Mouse (Mus musculus): ENCODE results near the gene Nr4a1.

Nr4a1 gene

GRCm38 (mm10) chr15:101256463-101257206 lies 2.6 kb downstream of the Nr4a1 start:
- no peak for DNase-seq (ENCODE audit: low spot score in 2 of 2)

- no peak for DNase-seq (ENCODE audit: low spot score in 2 of 2)
These were observed 4.4 kb downstream of the Nr4a1 start for GRCm38 (mm10) chr15:101258420-101258819.

- DNase-seq (ENCODE audit: low spot score in 2 of 2) = no peak
These were observed 5.9 kb downstream of the Nr4a1 start for GRCm38 (mm10) chr15:101259922-101260321.

GRCm38 (mm10) chr15:101260387-101260786 lies 6.3 kb downstream of the Nr4a1 start:
- DNase-seq (ENCODE audit: low spot score in 2 of 2) = no peak

GRCm38 (mm10) chr15:101260874-101261622 lies 7.0 kb downstream of the Nr4a1 start:
- no peak for DNase-seq (ENCODE audit: low spot score in 2 of 2)

- DNase-seq (ENCODE audit: low spot score in 2 of 2) = no peak
These were observed 8.4 kb downstream of the Nr4a1 start for GRCm38 (mm10) chr15:101262502-101262901.

- peak; percentile 79 to 91 for DNase-seq (ENCODE audit: low spot score in 2 of 2)
These were observed 12.3 kb downstream of the Nr4a1 start for GRCm38 (mm10) chr15:101266132-101266963.

GRCm38 (mm10) chr15:101267053-101268032 lies 13.3 kb downstream of the Nr4a1 start:
- peak; percentile 45 to 47 for DNase-seq (ENCODE audit: low spot score in 2 of 2)

- no peak for DNase-seq (ENCODE audit: low spot score in 2 of 2)
These were observed 16.2 kb downstream of the Nr4a1 start for GRCm38 (mm10) chr15:101270101-101270820.

GRCm38 (mm10) chr15:101271107-101271506 lies 17.0 kb downstream of the Nr4a1 start:
- DNase-seq (ENCODE audit: low spot score in 2 of 2) = no peak

GRCm38 (mm10) chr15:101271513-101271912 lies 17.4 kb downstream of the Nr4a1 start:
- DNase-seq (ENCODE audit: low spot score in 2 of 2) = no peak

GRCm38 (mm10) chr15:101274380-101274779 lies 20.3 kb downstream of the Nr4a1 start:
- DNase-seq (ENCODE audit: low spot score in 2 of 2) = no peak

- DNase-seq (ENCODE audit: low spot score in 2 of 2) = no peak
These were observed 23.4 kb downstream of the Nr4a1 start for GRCm38 (mm10) chr15:101277351-101277899.

GRCm38 (mm10) chr15:101278589-101278988 lies 24.5 kb downstream of the Nr4a1 start:
- no peak for DNase-seq (ENCODE audit: low spot score in 2 of 2)

GRCm38 (mm10) chr15:101279430-101279999 lies 25.4 kb downstream of the Nr4a1 start:
- DNase-seq (ENCODE audit: low spot score in 2 of 2) = no peak

- no peak for DNase-seq (ENCODE audit: low spot score in 2 of 2)
These were observed 28.4 kb downstream of the Nr4a1 start for GRCm38 (mm10) chr15:101282471-101282870.

GRCm38 (mm10) chr15:101283183-101283910 lies 29.3 kb downstream of the Nr4a1 start:
- DNase-seq (ENCODE audit: low spot score in 2 of 2) = no peak

GRCm38 (mm10) chr15:101283911-101284750 lies 30.1 kb downstream of the Nr4a1 start, which contains the start of gene Atg101:
Gene Atg101, plus strand, starts transcription at chr15:101284272.
- peak; percentile 78 to 86 for DNase-seq (ENCODE audit: low spot score in 2 of 2)
